Mouse (Mus musculus) intestine, embryonic 16.5 days (tissue): ENCODE results near the gene Ankrd36. TPM values are rescaled to one million over a fixed set of nuclear protein-coding genes. Genes with fewer than 3 reads are reported as not detected.

ENCODE experiments used
- polyA plus RNA-seq: library from polyadenylated mRNA; unstranded; fragments of >200 nt; fragmentation: Nextera tagmentation; extraction: Ambion mirVana; gene quantifications from 2 replicates; pipeline ENCODE4 v1.2.1, GENCODE M21; 2015

Gene Ankrd36
- polyA plus RNA-seq, 1 experiment from 2014 or later: not detected

Other genes starting within 250 kb of the Ankrd36 start
- 6.8 and 7.3 TPM in 2 replicates for gene Znrf3, start 124.8 kb upstream of the Ankrd36 start, polyA plus RNA-seq
- gene Xbp1, start 49.0 kb upstream of the Ankrd36 start, polyA plus RNA-seq: 222 and 249 TPM in 2 replicates
- 11.1 and 11.9 TPM in 2 replicates for gene Ccdc117, start 27.5 kb upstream of the Ankrd36 start, polyA plus RNA-seq
- 219 and 236 TPM in 2 replicates for gene Mrps24, start 146.0 kb downstream of the Ankrd36 start, polyA plus RNA-seq
- 21.6 and 23.7 TPM in 2 replicates for gene Urgcp, start 192.7 kb downstream of the Ankrd36 start, polyA plus RNA-seq
- 141 and 147 TPM in 2 replicates for gene Dbnl, start 218.8 kb downstream of the Ankrd36 start, polyA plus RNA-seq
- 17.8 and 23.4 TPM in 2 replicates for gene Pgam2, start 234.0 kb downstream of the Ankrd36 start, polyA plus RNA-seq